Mouse (Mus musculus): Measurements from ENCODE around the gene Catspere2.
"Not testable (repeated sequence)": the region's sequence is repeated elsewhere in the genome, so short reads cannot be mapped to it uniquely, and the experiment has no call there.

Catspere2 gene

DNA sequence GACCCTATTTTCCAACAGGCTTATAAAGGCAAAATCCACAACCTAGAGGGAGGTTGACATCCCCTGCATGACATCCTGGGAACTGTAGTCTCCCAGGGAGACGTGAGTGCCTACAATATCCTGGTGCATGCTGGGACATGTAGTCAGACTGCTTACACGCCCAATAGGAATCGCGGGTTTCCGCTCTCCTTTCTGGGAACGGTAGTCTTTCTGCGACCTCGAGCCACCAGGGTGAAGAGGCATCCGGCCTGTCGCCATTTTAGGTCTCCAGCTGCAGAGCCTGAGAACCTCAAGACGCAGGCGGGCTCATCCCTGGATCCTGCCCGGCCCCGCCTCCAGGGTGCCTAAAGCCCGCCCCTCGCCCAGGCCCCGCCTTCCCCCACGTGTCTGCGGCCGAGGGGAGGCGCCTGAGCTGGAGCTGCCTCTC, at the start of gene Catspere2:
TSS of gene Catspere2 (plus strand) at position 400 of the 427 bp plus-strand sequence.
- peak; percentile 89 for DNase-seq (ENCODE audit: low read depth, low spot score)

DNA sequence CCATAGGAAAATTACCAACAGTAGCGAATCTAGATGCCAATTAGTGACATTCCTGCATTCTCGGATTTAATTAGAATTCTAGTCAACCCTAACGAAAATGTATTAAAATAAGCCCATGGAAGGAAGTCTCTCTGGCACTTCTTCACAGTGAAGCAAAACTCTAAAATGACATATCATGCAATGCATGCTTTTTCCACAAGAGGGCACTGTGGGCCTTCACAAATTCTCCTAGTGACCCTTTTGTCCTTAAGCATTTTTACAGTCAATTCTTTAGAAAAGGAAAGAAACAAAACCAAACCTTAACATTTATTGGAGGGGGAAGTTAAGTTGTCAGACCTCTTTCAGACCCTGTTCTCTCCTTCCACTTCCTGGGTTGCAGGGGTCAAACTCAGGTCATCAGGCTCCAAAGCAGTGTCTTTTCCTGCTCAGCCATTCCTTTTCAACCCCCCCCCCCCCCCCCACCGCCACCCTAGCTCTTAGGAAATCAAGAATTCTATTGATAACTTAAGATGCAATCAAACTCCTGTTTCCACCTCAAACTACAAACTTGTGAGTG, 42.7 kb upstream of the Catspere2 start:
- DNase-seq (ENCODE audit: low read depth, low spot score): not testable (repeated sequence)

DNA sequence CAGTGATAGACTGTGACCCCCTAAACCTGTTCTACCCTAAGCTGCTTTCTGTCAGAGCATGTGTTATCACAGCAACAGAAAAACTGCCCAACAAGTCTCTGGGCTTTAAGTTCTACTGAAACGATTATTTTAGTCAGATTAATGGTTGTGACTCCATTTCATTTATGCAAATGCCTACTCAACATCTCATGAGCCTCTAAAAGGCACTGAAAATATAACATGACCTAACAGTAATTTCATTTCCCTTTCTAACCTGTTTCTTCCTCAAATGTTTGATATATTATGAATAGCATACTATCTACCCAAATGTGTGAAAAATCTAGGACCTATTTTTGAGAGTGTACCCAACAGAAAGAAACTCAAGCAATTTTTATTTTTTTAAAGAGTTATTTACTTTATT, 1.9 kb upstream of the Catspere2 start:
- no peak for DNase-seq (ENCODE audit: low read depth, low spot score)

DNA sequence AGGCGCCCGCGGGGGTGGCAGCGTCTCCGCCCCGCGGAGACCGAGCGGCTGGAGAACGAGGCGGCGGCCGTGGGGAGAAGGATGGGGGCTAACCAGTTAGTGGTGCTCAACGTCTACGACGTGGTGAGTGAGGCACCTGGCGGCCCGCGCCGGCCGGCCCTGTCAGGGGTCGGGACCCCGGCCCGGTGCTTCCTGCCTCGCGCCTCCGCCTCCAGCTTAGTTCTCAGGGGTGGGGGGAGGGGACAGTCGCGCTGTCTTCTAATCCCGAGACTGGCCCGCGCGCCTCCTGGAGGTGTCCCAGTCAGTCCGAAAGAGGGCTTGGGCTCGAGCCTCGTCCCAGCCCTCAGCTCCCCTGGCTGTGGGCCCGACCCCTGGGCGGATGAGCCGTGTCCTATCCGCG, 359 bp downstream of the Catspere2 start:
- DNase-seq (ENCODE audit: low read depth, low spot score): not testable (repeated sequence)

DNA sequence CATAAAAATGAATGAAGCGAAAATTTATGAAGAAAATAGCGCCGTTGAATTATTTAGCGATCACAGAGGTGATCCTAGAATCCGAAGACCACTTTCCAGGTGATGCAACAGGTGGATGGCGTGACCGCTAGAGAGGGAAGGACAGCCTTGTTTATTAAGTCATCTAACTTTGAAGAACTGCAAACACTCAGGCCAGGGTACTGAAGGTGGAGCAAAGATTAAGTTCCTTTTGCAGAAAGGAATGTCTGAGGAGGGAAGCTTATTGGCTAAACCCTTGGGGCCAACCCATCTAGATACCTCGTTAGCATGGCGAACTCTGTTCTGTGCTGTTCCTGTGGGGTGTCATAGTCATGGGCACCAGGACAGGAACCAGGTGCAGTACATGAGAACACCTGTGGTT, 983 bp downstream of the Catspere2 start:
- no peak for DNase-seq (ENCODE audit: low read depth, low spot score)

DNA sequence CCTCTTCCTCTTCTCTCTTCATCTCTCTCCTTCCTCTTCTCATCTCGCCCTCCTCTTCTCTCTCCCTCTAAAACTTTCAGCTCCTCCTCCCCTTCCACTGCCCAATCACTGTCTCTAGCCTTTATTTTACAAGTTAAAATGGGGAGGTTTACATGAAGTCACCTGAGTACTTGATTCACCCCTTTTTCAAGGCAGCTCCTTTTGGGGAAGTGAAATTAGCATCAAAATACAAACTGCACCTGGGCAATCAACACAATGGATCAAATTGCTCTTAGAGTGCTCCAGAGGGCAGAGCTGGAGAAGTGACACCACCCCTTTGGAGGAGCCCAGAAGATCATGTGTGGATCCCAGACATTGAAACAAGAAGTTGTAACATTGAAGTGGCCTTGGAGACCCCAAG, 4.3 kb downstream of the Catspere2 start:
- DNase-seq (ENCODE audit: low read depth, low spot score): not testable (repeated sequence)

DNA sequence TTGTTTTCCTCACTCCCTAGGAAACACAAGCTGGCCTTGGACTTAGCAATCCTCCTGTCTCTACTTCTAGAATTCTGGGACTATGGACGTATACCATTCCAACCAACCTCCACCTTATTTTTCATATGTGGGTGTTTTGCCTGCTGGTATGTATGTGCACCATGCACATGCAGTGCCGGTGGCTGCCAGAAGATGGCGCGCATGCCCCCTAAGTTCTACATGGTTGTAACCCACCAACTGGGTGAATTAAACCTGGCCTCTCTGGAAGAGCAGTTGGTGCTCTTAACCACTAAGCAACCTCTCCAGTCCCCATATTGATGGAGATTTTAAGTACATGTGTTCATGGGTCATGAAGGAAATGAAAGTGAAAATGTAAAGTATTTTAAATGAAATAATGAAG, 89.6 kb downstream of the Catspere2 start:
- not testable (repeated sequence) for DNase-seq (ENCODE audit: low read depth, low spot score)

DNA sequence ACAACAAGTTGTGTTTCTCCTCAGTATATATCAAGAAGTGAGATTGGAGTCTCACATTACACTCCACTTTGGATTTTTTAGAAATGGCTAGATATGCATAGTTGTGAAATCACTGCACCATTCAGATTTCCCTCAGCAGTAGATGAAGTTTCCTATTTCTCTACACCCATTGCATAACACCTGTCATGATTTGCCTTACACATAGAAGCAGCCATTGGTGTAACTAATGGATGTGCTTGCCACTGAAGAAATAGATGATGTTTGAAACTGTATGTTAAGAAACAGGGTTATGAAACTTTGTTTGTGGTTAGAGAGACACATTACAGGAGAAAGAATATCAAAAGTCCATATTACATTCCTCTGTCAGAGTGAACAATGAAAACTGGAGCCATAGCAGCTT, 114.6 kb downstream of the Catspere2 start:
- not testable (repeated sequence) for DNase-seq (ENCODE audit: low read depth, low spot score)

DNA sequence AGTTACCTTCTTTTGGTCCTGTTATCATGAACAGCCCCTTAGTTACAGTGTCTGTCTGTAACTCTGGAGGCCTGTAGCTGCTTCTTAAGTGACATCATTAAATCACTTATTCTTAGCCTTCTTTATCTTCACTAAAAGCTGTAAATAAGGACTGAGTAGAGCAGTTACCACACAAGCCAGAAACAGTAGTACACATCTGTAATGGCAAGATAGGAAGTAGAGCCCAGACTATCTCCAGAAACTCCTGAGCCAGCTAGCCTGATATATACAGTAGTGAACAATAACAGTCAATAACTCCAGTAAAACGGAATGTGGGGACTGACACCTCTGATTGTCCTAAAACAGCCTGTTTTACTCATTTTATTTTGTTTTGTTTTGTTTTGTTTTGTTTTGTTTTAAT, 125.3 kb downstream of the Catspere2 start:
- not testable (repeated sequence) for DNase-seq (ENCODE audit: low read depth, low spot score)

DNA sequence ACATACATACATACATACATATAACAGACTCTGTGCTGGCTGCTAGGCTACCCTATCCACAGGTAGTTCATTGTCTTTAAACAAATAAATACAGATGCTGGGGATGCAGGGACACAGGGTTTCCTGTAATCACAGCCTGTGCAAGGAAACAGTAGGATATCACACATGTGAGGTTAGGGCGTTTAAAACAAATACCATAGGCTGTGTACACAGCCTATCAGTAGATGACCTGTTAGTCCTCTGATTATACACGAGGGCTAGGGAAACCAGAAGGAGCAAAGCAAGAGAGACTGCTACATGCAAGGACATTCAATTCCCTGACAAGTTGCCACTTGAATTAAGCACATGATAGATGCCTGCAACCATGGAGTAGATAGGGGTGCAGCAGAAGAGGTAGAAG, 139.0 kb downstream of the Catspere2 start:
- DNase-seq (ENCODE audit: low read depth, low spot score): not testable (repeated sequence)

DNA sequence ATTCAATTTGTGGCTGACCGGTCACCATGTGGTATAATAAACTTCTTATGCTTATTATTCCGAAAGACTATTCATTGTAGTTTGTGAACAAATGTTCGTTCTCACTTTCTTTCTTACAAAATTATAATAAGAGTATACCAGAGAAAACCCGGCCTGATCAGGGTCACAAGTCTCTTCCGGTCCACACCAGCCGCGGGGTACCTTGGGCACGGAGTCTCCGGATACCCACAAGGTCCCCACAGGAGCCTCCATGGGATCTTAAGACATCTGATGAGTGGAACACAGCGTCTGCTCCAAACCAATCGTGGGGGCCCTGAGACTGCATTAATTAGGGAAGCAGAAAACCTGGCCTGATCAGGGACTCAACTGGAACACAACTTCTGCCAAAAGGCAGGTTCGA, 151.1 kb downstream of the Catspere2 start:
- DNase-seq (ENCODE audit: low read depth, low spot score): no peak

DNA sequence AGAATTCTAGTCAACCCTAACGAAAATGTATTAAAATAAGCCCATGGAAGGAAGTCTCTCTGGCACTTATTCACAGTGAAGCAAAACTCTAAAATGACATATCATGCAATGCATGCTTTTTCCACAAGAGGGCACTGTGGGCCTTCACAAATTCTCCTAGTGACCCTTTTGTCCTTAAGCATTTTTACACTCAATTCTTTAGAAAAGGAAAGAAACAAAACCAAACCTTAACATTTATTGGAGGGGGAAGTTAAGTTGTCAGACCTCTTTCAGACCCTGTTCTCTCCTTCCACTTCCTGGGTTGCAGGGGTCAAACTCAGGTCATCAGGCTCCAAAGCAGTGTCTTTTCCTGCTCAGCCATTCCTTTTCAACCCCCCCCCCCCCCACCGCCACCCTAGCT, 163.3 kb downstream of the Catspere2 start:
- peak; percentile 2 for DNase-seq (ENCODE audit: low read depth, low spot score)

DNA sequence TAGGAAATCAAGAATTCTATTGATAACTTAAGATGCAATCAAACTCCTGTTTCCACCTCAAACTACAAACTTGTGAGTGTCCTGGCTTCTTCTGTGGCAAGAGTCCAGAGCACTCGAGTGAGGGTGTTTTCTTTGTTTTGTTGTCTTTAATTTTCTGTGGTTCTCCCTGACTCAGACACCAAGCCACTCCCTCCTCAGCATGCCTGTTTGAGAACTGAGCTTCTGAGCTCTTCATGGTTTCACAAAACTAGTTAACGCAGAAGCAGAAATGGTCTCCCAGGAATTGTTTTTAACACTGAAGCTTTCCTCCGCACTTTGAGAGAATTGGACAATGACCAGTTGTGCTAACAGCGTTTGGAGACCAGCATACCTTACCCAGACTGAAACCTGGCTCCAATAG, 163.7 kb downstream of the Catspere2 start:
- not testable (repeated sequence) for DNase-seq (ENCODE audit: low read depth, low spot score)

DNA sequence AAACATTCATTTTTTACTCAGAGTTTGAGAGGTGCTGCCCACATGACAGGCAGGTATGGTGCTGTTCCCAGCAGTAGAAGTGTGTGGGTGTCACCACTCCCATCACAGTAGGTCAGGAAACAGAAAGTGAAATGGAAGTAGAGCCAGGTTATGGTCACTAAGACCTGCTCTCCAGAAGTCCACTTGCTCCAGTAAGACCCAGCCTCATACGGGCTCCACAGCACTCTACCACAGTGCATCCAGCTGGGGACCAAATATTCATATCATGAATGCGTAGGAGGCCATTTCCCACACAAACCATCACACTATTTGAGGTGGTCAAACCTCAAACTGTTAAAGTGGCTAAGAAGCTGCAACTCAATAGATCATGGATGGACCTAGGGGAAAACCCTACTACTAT, 199.0 kb downstream of the Catspere2 start:
- DNase-seq (ENCODE audit: low read depth, low spot score): no peak

DNA sequence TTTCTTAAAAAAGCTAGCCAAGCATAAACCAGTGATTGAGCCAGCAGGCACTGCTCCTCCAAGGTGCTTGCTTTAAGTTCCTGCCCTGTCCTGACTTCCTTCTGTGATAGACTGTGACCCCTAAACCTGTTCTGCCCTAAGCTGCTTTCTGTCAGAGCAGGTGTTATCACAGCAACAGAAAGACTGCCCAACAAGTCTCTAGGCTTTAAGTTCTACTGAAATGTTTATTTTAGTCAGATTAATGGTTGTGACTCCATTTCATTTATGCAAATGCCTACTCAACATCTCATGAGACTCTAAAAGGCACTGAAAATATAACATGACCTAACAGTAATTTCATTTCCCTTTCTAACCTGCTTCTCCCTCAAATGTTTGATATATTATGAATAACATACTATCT, 202.4 kb downstream of the Catspere2 start:
- no peak for DNase-seq (ENCODE audit: low read depth, low spot score)

DNA sequence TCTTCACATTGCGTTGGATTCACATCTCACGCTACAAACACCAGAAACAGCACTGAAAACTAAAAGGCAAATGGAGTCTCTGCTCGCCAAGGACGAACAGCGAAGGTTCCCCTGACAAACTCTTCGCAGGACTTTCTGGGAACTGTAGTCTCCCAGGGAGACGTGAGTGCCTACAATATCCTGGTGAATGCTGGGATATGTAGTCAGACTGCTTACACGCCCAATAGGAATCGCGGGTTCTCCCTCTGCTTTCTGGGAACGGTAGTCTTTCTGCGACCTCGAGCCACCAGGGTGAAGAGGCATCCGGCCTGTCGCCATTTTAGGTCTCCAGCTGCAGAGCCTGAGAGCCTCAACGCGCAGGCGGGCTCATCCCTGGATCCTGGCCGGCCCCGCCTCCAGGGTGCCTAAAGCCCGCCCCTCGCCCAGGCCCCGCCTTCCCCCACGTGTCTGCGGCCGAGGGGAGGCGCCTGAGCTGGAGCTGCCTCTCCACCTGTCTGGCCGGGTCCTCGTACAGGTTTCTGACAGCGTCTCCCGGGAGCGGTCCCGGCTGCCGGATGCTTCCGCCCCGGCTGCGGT, 204.1 kb downstream of the Catspere2 start, which contains the start of gene Desi2:
TSS of gene Desi2 (plus strand) at position 202 of the 576 bp plus-strand sequence.
- DNase-seq (ENCODE audit: low read depth, low spot score): peak; percentile 88

DNA sequence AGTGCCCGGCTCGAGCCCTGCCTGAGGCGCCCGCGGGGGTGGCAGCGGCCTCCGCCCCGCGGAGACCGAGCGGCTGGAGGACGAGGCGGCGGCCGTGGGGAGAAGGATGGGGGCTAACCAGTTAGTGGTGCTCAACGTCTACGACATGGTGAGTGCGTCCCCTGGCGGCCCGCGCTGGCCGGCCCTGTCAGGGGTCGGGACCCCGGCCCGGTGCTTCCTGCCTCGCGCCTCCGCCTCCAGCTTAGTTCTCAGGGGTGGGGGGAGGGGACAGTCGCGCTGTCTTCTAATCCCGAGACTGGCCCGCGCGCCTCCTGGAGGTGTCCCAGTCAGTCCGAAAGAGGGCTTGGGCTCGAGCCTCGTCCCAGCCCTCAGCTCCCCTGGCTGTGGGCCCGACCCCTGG, 204.6 kb downstream of the Catspere2 start:
- DNase-seq (ENCODE audit: low read depth, low spot score): peak; percentile 58

DNA sequence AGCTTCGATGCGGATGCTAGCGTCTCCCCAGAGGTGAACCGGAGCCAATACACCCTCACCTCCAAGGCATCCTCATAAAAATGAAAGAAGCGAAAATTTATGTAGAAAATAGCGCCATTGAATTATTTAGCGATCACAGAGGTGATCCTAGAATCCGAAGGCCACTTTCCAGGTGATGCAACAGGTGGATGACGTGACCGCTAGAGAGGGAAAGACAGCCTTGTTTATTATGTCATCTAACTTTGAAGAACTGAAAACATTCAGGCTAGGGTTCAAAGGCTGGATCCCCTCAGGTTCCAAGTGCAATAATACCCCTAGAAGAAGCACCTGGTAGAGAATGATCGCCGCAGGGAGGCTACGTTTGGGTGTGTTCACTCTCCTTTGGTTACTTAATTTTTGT, 205.2 kb downstream of the Catspere2 start:
- DNase-seq (ENCODE audit: low read depth, low spot score): peak; percentile 6

DNA sequence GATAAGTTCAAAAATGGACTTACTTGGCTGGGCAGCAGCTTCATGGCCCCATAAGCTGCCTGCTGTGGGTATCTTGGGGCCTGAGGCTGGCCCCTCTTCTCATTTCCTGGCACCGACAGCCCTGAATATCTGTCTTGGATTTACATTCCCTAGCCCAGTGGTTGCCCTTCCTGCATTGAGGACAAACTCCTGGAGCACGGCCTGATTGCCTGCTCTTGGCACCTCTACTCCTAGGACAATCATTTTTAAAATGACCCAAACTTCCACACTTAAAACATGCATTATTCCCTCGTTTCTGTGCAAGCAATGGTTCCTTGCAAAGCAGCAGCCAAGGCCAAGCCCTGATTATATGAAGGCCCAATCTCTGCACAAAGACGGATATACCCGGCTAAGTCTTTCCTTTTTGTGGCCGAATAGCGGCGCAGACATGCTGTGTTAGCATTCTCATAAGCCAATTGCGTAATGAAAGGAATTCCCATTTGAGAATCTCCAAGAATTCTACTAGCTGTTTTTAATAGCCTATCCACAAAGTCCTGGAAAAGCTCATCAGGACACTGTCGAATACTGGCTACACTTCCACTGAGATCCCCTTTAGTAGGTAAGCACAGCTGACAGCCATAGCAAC, 222.6 kb downstream of the Catspere2 start:
- no peak for DNase-seq (ENCODE audit: low read depth, low spot score)

DNA sequence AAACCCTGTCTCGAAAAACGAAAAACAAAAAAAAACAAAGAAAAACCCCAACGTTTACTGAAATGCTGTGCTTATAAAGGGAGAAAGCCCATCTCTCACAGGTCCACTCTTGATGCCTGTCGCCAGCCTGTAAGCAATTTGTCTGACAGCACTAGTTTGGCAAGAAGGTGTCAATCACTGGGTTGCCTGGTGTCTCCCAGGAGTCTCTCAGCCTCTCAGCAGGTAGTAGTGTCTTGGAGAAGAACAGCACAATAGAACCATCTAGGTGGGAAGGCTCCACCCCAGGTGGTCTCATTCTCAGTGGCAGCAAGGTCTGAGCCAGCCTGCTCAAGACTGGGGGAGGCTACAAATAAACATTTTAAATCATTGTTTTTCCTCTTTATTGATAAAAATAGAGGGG, 224.6 kb downstream of the Catspere2 start:
- DNase-seq (ENCODE audit: low read depth, low spot score): not testable (repeated sequence)

DNA sequence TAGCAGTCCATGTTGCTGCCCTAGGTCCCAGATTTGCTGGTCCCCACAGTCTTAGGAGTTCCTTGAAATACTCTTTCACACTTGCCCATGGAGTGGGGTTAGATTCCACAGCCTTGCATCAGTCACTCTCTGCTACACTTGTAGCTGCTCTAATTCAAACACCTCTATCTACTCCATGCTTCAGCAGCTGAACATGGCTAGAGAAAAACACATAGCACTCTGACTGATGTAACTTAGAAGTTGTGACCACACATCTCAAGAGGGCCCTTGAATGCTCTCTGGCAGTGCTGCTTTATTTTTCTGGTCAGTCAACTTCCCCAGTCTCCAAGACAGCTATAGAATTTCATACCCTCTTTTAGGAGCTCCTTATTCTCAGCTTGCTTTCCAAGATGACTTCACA, 226.7 kb downstream of the Catspere2 start:
- no peak for DNase-seq (ENCODE audit: low read depth, low spot score)

DNA sequence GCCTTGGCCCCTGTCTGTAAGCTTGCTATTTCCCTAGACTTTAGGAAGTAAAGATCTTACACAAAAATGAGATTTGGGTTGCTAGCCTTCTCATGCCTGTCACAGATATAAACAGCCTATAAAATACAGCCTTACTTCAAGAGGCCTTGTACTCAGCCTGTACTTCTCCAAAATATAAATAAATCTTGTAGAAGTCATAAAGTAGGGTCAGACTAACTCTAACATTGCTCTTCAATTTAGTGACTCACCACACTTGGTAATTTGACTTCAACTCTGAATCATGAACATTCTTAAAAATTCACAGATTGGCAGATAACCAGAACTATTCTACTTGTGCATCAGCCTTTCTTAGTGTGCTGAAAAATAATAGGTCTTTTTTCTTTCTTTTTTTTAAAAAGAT, 233.9 kb downstream of the Catspere2 start:
- no peak for DNase-seq (ENCODE audit: low read depth, low spot score)

DNA sequence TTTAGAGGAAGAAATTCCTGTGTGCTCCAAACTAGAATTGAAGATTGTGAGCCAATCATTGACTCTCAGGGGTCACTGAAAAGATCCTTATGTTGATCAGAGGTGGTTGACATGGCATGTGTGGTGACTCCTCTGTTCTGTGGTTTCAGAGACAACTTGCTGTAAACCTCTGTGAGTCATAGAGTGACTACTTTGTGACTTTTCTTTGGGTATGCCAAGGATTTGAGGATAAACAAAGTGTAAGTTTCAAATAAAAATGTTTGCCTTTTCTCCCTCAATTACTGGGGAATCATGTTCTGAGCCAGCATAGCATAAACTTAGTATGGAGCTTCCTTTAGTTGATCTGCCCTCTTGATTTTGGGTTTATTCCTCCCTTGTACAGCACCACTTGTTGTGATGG, 235.1 kb downstream of the Catspere2 start:
- no peak for DNase-seq (ENCODE audit: low read depth, low spot score)
